Mouse (Mus musculus) layer of hippocampus, postnatal 36 days (tissue): Measurements from ENCODE around the gene Dnajb3. TPM values are rescaled to one million over a fixed set of nuclear protein-coding genes. Genes with fewer than 3 reads are reported as not detected.
"Not testable (repeated sequence)": the region's sequence is repeated elsewhere in the genome, so short reads cannot be mapped to it uniquely, and the experiment has no call there.

ENCODE experiments used
- DNase-seq, 2 experiments: peaks; one replicate each; pipeline ENCODE4 v3.0.0; 2022
- total RNA-seq, 2 experiments: library from RNA; stranded (reverse); gene quantifications; 2 replicates each; pipeline ENCODE4 v1.2.3; 2021

The Dnajb3 gene
- total RNA-seq, 2 experiments from 2014 or later: 2.2 to 3.0 TPM

GRCm38 (mm10) chr1:88215466-88216380 is 10.1 kb upstream of the Dnajb3 start:
- DNase-seq: no peak

GRCm38 (mm10) chr1:88214462-88214952 is 8.9 kb upstream of the Dnajb3 start:
- DNase-seq: no peak

- no peak for DNase-seq
Measured at GRCm38 (mm10) chr1:88213766-88214461, 8.3 kb upstream of the Dnajb3 start.

GRCm38 (mm10) chr1:88213061-88213460 is 7.5 kb upstream of the Dnajb3 start:
- no peak for DNase-seq

- no peak for DNase-seq
Measured at GRCm38 (mm10) chr1:88212341-88213045, 6.9 kb upstream of the Dnajb3 start.

GRCm38 (mm10) chr1:88211812-88212211 is 6.2 kb upstream of the Dnajb3 start, which contains the start of gene Ugt1a1:
Gene Ugt1a1, plus strand, starts transcription at chr1:88211959.
- DNase-seq: no peak

- DNase-seq: no peak
Measured at GRCm38 (mm10) chr1:88206843-88207479, 1.4 kb upstream of the Dnajb3 start.

- no peak for DNase-seq
Measured at GRCm38 (mm10) chr1:88200456-88200855, 5.1 kb downstream of the Dnajb3 start, which contains the start of gene Ugt1a2. Gene Ugt1a2, plus strand, starts transcription at chr1:88200601.

GRCm38 (mm10) chr1:88199996-88200395 is 5.6 kb downstream of the Dnajb3 start:
- DNase-seq: no peak

- no peak for DNase-seq
Measured at GRCm38 (mm10) chr1:88197443-88197842, 8.1 kb downstream of the Dnajb3 start.

GRCm38 (mm10) chr1:88195687-88196086 is 9.9 kb downstream of the Dnajb3 start:
- no peak for DNase-seq

GRCm38 (mm10) chr1:88192136-88192535 is 13.4 kb downstream of the Dnajb3 start:
- DNase-seq: no peak

- DNase-seq: no peak
Measured at GRCm38 (mm10) chr1:88186325-88186935, 19.2 kb downstream of the Dnajb3 start.

- DNase-seq: no peak
Measured at GRCm38 (mm10) chr1:88179657-88180056, 25.9 kb downstream of the Dnajb3 start.

GRCm38 (mm10) chr1:88172190-88172589 is 33.4 kb downstream of the Dnajb3 start:
- DNase-seq: not testable (repeated sequence)

- DNase-seq: no peak
Measured at GRCm38 (mm10) chr1:88165711-88166110, 39.9 kb downstream of the Dnajb3 start, which contains the start of gene Ugt1a5. Gene Ugt1a5, plus strand, starts transcription at chr1:88166012.

- no peak for DNase-seq
Measured at GRCm38 (mm10) chr1:88158430-88158829, 47.2 kb downstream of the Dnajb3 start.
